Comparison of ENCODE assay signal across 21 mouse cellular contexts in genomic region chr4:57533686-57534085, GRCm38 (mm10). TPM values are rescaled to one million over a fixed set of nuclear protein-coding genes. Genes with fewer than 3 reads are reported as not detected.
"Had no signal": no experiment of that assay in that cellular context is flagged by ENCODE, and none has a peak within 500 bp of the region (broad histone marks: within the 10 kb centered on the region; RNA-seq: fewer than 3 reads in every experiment).

No protein-coding gene starts in this region.

- H3K27me3 ChIP-seq: lung, embryonic 15.5 days; midbrain, embryonic 13.5 days; midbrain, embryonic 15.5 days; neural tube, embryonic 13.5 days; neural tube, embryonic 15.5 days had no signal

- DNase-seq: lung, adult 18-20 months; lung, postnatal 14 days; lung, postnatal 4 days; retina, postnatal 1 day; right cerebral cortex, adult 18-20 months; right cerebral cortex, postnatal 25 days; right cerebral cortex, postnatal 4 days; spleen, adult 18-20 months; thymus, adult 18-20 months; thymus, postnatal 14 days; thymus, postnatal 36 days had no signal

- H3K9me3 ChIP-seq: lung, embryonic 15.5 days; midbrain, embryonic 10.5 days; midbrain, embryonic 13.5 days; midbrain, embryonic 15.5 days; neural tube, embryonic 13.5 days; neural tube, embryonic 15.5 days had no signal

- ATAC-seq: lung, postnatal 0 days; midbrain, embryonic 13.5 days; midbrain, embryonic 15.5 days had no signal

- H3K4me3 ChIP-seq: lung, embryonic 15.5 days; midbrain, embryonic 10.5 days; midbrain, embryonic 13.5 days; midbrain, embryonic 15.5 days; myocyte; neural tube, embryonic 13.5 days; neural tube, embryonic 15.5 days had no signal

- H3K36me3 ChIP-seq: lung, embryonic 15.5 days; midbrain, embryonic 10.5 days; midbrain, embryonic 13.5 days; midbrain, embryonic 15.5 days; neural tube, embryonic 13.5 days; neural tube, embryonic 15.5 days had no signal

- H3K9ac ChIP-seq: lung, embryonic 15.5 days; midbrain, embryonic 13.5 days; midbrain, embryonic 15.5 days; neural tube, embryonic 13.5 days; neural tube, embryonic 15.5 days had no signal

- H3K4me2 ChIP-seq: lung, embryonic 15.5 days; midbrain, embryonic 13.5 days; midbrain, embryonic 15.5 days; neural tube, embryonic 13.5 days; neural tube, embryonic 15.5 days had no signal

- H3K27ac ChIP-seq: lung, embryonic 15.5 days; midbrain, embryonic 10.5 days; midbrain, embryonic 13.5 days; midbrain, embryonic 15.5 days; neural tube, embryonic 13.5 days; neural tube, embryonic 15.5 days had no signal

- H3K4me1 ChIP-seq: midbrain, embryonic 15.5 days; neural tube, embryonic 15.5 days had no signal

RNA-seq across cellular contexts. Expression of gene Pakap, which starts 34.3 kb away (rescaled TPM):
- total RNA-seq: megakaryocyte, adult 5-6 weeks; megakaryocyte-erythroid progenitor cell, adult 5-6 weeks had no signal
